Mouse (Mus musculus) retina, embryonic 14.5 days (tissue): ENCODE results near the gene Crtc2.

ENCODE experiments used
- DNase-seq: peaks from one replicate; pipeline ENCODE4 v3.0.0-alpha.2; 2015; ENCODE audit warnings: low spot score

Crtc2 gene

GRCm38 (mm10) chr3:90253653-90254418, at the start of gene Crtc2:
Gene Crtc2 (plus strand): TSS chr3:90254163.
- DNase-seq, result peak; percentile 94

DNA sequence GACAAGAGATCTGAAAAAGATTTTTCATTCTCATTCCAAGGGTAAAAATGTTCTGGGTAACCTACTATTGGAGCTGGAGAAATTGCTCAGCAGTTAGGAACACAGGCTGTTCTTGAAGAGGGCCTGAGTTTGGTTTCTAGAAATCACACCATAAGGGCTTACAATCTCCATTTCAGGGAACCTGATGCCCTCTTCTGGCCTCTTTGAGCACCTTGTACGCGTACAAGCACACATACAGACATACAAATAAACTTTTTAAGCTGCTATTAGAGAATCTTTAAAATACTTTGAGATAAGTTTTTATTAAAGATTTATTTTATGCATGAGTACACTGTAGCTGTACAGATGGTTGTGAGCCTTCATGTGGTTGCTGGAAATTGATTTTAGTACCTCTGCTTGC, 49.4 kb upstream of the Crtc2 start:
- DNase-seq, result no peak

DNA sequence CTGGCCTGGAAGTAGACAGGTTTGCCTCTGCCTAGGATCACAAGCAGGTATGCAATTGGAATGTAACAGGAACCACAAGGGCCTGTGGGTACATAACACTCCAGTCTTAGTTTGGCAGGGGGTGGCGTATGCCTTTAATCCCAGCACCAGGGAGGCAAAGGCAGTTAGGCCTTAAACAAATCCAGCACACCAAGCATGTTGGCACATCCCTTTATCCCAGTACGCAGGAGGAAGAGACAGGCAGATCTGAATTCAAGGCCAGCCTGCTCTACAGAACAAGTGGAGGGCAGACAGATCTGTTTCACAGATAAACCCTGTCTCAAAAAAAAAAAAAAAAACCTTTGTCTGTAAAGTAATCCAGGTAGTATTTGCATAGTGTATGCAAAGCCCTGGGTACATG, 45.3 kb upstream of the Crtc2 start:
- DNase-seq, result no peak

GRCm38 (mm10) chr3:90209908-90210566, 43.9 kb upstream of the Crtc2 start:
- no peak for DNase-seq

DNA sequence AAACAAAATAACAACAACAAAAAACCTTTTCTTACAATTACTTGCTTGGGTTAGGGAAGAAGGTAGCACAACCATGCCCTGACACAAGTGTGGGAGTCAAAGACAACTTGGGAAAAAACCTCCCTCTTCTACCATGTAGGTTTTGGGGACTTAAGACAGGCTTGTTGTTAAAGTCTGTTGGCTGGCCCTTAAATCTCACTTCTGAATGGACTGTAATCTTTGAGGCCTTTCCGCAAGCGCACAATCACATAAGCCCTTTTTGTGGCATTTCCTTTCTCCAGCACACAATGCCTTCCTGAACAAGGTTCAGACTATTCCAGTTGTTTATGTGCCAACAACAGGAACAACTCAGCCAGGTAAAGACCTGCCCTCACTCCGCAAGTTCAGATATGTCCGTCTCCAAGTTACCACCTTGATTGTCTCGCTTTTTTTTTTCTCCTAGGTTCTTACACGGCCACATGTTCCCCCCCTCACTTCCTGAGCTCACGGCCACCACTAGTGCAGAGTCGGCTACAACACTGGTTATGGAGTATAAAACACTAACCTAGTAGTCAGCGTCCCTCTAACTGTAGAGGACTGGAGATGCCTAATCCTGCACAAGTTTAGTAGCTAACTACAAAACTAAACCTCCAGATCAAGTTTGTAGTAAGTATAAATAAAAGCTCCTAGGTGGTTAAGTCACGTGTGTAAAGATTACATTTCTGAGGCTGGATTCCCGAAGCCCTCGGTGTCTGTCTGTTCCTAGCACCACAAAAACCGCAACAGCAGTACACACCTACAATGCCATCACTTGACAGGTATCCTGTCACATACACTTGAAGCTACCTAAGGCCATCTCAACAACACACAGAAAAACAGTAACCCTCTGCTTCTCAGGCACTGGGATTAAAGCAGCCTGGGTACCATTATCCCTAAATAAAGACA, 42.2 kb upstream of the Crtc2 start:
- no peak for DNase-seq

GRCm38 (mm10) chr3:90212723-90213122, 41.2 kb upstream of the Crtc2 start:
- no peak for DNase-seq

- peak; percentile 97 for DNase-seq
Observed at GRCm38 (mm10) chr3:90213377-90213866, 40.5 kb upstream of the Crtc2 start, which contains the start of the genes Rps27 and Rab13. Gene Rps27 (minus strand): TSS chr3:90213651. Gene Rab13 (plus strand): TSS chr3:90213695.

GRCm38 (mm10) chr3:90213956-90214684, 39.8 kb upstream of the Crtc2 start:
- peak; percentile 35 for DNase-seq

GRCm38 (mm10) chr3:90215825-90216380, 38.1 kb upstream of the Crtc2 start:
- peak; percentile 19 for DNase-seq

DNA sequence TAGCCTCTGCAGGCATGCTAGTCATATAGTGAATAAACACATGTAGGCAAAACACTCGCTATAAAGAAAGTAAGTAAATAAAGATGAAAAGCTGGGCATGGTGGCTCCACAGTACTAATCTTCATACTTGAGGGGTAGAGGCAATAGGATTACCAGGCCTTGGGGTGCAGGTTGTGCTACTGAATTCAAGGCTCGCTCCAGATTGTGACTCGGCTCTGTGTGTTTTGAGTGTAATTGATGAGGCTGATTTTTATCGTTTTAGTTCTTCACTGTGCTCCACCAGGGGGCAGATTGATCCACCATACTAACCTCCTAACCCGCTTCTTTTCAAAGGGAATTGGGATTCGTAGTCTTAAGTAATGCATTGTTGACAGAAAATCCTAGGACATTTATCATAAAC, 33.9 kb upstream of the Crtc2 start:
- DNase-seq, result peak; percentile 85

GRCm38 (mm10) chr3:90220531-90220951, 33.4 kb upstream of the Crtc2 start:
- peak; percentile 65 for DNase-seq

DNA sequence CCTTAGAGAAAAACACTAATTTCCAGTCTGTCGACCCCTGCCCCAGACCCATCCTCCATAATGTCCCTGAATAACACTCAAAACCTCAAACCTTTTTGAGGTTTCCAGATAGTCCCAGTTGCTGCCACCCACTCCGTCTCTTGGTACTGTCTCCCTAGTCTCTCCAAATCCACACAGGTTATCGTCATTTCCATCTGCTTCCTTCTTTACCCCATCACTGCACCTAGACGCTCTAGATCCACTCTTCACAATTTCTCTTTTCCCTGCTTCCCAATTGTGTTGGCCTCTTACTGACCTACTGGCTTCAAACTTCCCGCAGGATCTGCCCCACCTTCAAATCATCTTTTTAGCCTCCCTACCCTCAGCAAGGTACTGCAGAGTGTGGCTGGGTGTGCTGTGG, 32.8 kb upstream of the Crtc2 start:
- DNase-seq, result no peak

DNA sequence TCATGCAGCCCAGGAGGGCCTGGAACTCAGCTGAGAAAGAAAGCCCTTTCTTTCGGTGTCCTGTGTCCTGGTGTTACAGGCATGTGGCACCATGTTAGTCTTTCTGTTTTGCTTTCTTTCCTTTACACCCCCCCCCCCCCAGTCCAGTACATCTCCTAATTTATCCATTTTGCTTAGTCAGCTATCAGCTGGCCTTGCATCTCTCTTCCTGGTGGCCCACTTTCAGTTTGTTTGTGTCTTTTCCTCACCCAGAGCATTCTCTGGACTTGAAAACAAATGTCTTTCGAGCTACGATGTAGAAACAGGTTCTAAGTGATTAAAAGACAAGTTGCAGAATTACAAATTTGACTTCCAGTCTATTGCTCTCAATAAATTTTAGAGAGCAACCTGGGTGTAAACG, 31.5 kb upstream of the Crtc2 start:
- no peak for DNase-seq

GRCm38 (mm10) chr3:90222941-90223340, 31.0 kb upstream of the Crtc2 start:
- DNase-seq, result no peak

DNA sequence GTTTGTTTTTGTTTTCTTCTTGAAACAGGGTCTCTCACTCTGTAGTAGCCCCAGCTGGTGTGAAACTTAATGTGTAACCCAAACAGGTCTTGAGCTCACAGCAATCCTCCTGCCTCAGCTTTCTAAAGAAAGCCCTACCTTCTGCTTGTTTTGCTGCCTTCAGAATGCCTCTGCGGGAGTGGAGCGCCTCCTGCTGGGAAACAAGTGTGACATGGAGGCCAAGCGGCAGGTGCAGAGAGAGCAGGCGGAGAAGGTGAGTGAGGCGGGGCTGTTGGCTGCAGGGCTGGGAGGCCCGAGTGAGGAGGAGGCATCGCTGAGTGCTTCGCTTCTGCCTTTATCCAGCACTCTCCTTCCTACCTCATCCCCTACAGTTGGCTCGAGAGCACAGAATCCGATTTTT, 29.6 kb upstream of the Crtc2 start:
- DNase-seq, result no peak

DNA sequence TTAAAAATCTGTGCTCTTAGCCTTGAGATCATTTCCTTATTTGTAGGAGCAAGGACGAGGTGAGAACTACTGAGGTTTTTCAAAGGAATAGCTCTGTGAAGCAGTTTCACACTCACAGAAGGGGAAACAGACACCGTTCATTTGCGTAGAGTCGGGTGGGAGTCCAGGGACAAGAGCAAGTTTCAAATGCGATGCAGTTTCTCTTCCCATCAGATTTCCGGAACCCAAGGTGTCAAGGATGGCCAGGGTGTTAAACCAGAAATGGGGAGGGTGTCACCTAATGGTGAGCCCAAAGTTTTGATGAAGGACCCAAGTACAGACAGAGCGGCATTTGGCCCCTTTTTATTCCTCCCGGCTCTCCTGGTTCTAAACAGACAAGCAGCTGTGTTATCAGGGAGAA, 22.9 kb upstream of the Crtc2 start:
- no peak for DNase-seq

- DNase-seq, result peak; percentile 93
Observed at GRCm38 (mm10) chr3:90231507-90232333, 22.2 kb upstream of the Crtc2 start, which contains the start of gene Jtb. Gene Jtb (plus strand): TSS chr3:90231597.

- no peak for DNase-seq
Observed at GRCm38 (mm10) chr3:90241251-90241650, 12.7 kb upstream of the Crtc2 start.

DNA sequence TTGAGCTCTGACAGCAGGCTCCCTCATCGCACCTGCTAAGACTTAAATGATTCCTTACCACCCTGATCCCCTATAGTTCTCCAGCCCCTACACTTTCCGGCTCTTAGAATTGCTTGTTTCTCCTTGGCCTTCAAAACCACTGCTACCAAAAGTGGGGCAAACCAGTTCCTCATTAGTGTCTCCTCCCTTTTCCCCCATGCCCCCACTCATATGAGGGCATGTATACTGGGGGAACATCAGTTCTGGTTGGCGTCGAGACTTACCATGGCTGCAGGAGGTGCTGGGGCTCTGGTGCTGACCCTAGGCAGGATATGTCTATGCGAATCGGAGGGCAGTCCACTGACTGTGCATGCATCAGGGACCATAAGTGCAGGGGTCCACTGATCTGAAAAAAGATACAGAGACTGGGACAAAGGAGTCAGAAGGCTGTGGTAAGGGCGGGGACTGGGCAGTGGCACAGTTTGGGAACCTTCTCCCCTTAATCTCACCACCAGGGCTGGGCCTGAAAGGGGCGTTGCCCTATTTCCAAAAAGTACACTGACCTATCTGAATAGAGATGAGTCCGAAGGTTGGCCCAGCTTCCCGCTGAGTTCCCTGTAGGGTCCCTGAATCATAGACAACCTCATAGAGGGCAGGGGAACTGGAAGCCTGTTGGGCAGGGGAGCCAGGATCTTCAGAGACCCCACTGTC, 12.1 kb upstream of the Crtc2 start:
- DNase-seq, result no peak
